Mouse (Mus musculus): ENCODE data around the gene Akap9.

DNA sequence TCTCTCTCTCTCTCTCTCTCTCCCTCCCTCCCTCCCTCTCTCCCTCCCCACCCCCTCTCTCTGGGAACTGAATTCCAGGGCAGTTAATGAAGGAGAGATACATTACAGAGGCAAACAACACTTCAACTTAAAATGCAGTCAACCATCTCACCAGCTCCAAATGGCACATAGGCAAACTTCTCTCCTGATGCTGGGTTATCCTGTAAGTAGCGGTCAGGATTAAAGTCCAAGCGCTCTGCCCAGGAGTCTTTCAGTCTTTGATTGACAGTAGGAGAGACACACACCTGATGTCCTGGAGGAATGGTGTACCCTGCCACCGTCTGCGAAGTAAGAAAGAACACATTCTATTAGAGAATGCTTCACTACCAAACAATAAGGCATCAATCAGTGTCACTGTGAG is 158.5 kb downstream of the Akap9 start:
- TF ChIP-seq CTCF (conservative IDR thresholded peaks at IDR 0.05; ENCODE audit: low read length) (no peak), POU5F1 (IDR thresholded peaks at IDR 0.05; ENCODE audit: borderline replicate concordance, low read length) (no peak), NANOG (IDR thresholded peaks at IDR 0.05; ENCODE audit: borderline replicate concordance, low read length) (no peak)

Data from E14TG2a.4 (cell line).